Mouse (Mus musculus): ENCODE data around the gene Msh4. TPM values are rescaled to one million over a fixed set of nuclear protein-coding genes. Genes with fewer than 3 reads are reported as not detected.
"Not testable (repeated sequence)": the region's sequence is repeated elsewhere in the genome, so short reads cannot be mapped to it uniquely, and the experiment has no call there.

Msh4 gene
- polyA plus RNA-seq, 1 experiment from 2014 or later: 0.04 TPM

DNA sequence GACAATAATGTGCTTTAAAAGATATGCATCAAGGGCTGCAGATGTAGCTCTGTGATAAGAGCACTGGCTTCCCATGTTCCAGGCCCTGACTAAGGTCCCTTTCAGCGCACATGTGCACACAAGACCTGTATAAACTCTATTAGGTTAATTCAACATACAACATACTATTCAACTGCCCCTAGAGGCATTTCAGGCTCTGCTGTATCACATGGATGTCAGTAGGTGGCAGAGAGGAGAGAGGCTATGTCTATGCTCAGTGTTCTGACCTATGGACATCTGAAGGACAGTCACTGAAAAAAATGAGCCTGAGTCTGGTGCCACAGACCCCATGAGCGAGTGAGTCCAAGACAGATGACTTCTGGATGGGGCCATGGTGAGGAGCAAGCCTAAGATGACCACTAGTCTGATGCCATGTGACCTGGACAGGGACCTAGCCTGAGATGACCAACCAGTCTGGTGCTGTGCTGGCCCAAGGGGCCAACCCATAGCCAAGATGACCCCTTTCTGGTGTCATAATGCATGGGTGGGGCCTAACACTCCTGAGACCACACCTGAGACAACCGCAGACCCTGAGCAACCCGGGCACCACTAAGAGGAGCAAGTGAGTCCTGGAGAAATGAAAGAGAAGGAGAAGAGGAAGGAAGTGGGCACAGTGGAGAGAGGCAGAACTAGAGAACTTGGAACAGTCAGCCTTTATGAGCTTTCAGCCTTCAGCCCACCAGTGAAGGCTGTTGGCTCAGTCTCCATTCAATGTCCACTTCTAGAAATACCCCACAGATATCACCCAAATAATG lies 41.1 kb downstream of the Msh4 start:
- H3K27ac ChIP-seq (ENCODE audit: low read length): no peak overlapping the region
- H3K27me3 ChIP-seq (ENCODE audit: control insufficient read depth, insufficient read depth, low read depth, low read length): no peaks in the 10 kb centered on the region
- no peak overlapping the region for H3K4me2 ChIP-seq (ENCODE audit: low read depth, low read length)
- H3K9me3 ChIP-seq (replicated peaks; ENCODE audit: control insufficient read depth, low read length): no peaks in the 10 kb centered on the region
- no peaks in the 10 kb centered on the region for H3K36me3 ChIP-seq (ENCODE audit: control insufficient read depth, insufficient read depth)
- 42% methylated on average over 4 of the region's 4 CpGs for WGBS (ENCODE audit: insufficient replicate concordance)
- H3K9ac ChIP-seq (ENCODE audit: low read depth, low read length): no peak overlapping the region
- ATAC-seq (ENCODE audit: low read depth): peak; percentile 17
- H3K4me1 ChIP-seq (ENCODE audit: control insufficient read depth, low read depth, low read length): peaks cover 9% of the 10 kb centered on the region
- no peak overlapping the region for H3K4me3 ChIP-seq (ENCODE audit: low read depth, low read length)

GRCm38 (mm10) chr3:153863816-153864215 lies 42.1 kb downstream of the Msh4 start:
- H3K4me2 ChIP-seq (ENCODE audit: low read depth, low read length): no peak overlapping the region
- peaks cover 18% of the 10 kb centered on the region for H3K4me1 ChIP-seq (ENCODE audit: control insufficient read depth, low read depth, low read length)
- no peaks in the 10 kb centered on the region for H3K27me3 ChIP-seq (ENCODE audit: control insufficient read depth, insufficient read depth, low read depth, low read length)
- no peak overlapping the region for H3K4me3 ChIP-seq (ENCODE audit: low read depth, low read length)
- no peaks in the 10 kb centered on the region for H3K9me3 ChIP-seq (replicated peaks; ENCODE audit: control insufficient read depth, low read length)
- no peak overlapping the region for H3K9ac ChIP-seq (ENCODE audit: low read depth, low read length)
- ATAC-seq (ENCODE audit: low read depth): no peak
- no peak overlapping the region for H3K27ac ChIP-seq (ENCODE audit: low read length)
- no peaks in the 10 kb centered on the region for H3K36me3 ChIP-seq (ENCODE audit: control insufficient read depth, insufficient read depth)
- 40% methylated on average over 2 of the region's 2 CpGs for WGBS (ENCODE audit: insufficient replicate concordance)

- peaks cover 21% of the 10 kb centered on the region for H3K4me1 ChIP-seq (ENCODE audit: control insufficient read depth, low read depth, low read length)
- H3K27ac ChIP-seq (ENCODE audit: low read length): peak overlapping the region; percentile 67
- H3K9ac ChIP-seq (ENCODE audit: low read depth, low read length); H3K27me3 ChIP-seq (ENCODE audit: control insufficient read depth, insufficient read depth, low read depth, low read length); H3K36me3 ChIP-seq (ENCODE audit: control insufficient read depth, insufficient read depth); H3K4me3 ChIP-seq (ENCODE audit: low read depth, low read length); H3K9me3 ChIP-seq (replicated peaks; ENCODE audit: control insufficient read depth, low read length): not testable (repeated sequence)
- peak overlapping the region; percentile 20; the same call in 1 of the 2 replicates for H3K4me2 ChIP-seq (ENCODE audit: low read depth, low read length)
- 55% methylated on average over 8 of the region's 8 CpGs for WGBS (ENCODE audit: insufficient replicate concordance)
- ATAC-seq (ENCODE audit: low read depth): peak; percentile 85
Measured at GRCm38 (mm10) chr3:153860392-153860791, 45.5 kb downstream of the Msh4 start.

DNA sequence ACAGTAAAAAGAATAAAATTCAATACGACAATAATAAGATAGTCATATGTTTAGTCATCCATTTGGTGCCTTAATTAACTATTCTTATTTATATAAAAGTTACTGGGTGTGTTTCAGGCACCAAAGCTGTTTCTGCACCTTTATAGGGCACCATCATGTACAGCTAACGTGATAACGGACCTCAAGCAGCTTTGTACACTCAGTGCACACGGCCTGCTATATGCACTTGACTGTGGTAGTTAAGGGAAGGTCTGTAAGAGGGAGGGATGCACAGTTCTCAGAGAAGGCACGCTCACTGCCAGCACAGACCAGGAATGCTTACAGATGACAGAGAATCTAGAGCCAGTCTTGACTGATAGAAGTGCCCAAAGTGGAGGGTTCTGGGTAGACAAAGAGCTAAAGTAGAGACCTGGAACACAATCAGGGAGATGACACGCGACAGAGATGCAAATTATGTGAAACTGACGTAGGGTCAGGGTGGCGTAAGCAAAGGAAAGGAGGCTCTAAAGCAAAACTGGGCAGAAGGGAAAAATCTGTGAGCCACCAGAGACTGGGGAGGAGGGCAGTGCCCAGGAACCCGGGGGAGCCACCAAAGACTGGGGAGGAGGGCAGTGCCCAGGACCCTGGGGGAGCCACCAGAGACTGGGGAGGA lies 47.5 kb downstream of the Msh4 start:
- no peak overlapping the region for H3K4me3 ChIP-seq (ENCODE audit: low read depth, low read length)
- 69% methylated on average over 10 of the region's 10 CpGs for WGBS (ENCODE audit: insufficient replicate concordance)
- ATAC-seq (ENCODE audit: low read depth): no peak
- no peak overlapping the region for H3K9ac ChIP-seq (ENCODE audit: low read depth, low read length)
- H3K27ac ChIP-seq (ENCODE audit: low read length): no peak overlapping the region
- H3K9me3 ChIP-seq (replicated peaks; ENCODE audit: control insufficient read depth, low read length): no peaks in the 10 kb centered on the region
- H3K27me3 ChIP-seq (ENCODE audit: control insufficient read depth, insufficient read depth, low read depth, low read length): no peaks in the 10 kb centered on the region
- H3K4me1 ChIP-seq (ENCODE audit: control insufficient read depth, low read depth, low read length): peaks cover 22% of the 10 kb centered on the region
- no peaks in the 10 kb centered on the region for H3K36me3 ChIP-seq (ENCODE audit: control insufficient read depth, insufficient read depth)
- no peak overlapping the region for H3K4me2 ChIP-seq (ENCODE audit: low read depth, low read length)

DNA sequence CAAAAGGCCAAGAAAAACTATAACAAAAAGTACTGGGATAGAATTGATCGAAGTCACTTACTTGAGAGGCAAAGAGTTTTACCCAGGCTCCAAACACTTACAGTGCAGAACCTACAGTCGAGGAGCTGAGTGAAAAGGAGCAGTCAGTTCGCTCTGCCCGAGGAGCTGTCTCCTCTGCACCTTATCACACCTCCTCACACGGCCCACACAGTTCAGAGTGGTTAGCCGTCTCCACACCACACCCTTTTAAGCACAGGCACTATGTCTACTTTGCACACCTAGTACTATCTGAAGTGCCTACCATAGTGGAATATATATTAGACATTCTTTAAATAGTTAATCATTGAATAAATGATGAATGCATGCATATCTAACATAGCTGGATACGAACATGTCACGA lies 53.7 kb downstream of the Msh4 start:
- H3K4me2 ChIP-seq (ENCODE audit: low read depth, low read length): peak overlapping the region; percentile 59
- ATAC-seq (ENCODE audit: low read depth): peak; percentile 98
- peak overlapping the region; percentile 46 for H3K4me3 ChIP-seq (ENCODE audit: low read depth, low read length)
- no peaks in the 10 kb centered on the region for H3K36me3 ChIP-seq (ENCODE audit: control insufficient read depth, insufficient read depth)
- peaks cover 33% of the 10 kb centered on the region for H3K4me1 ChIP-seq (ENCODE audit: control insufficient read depth, low read depth, low read length)
- H3K27ac ChIP-seq (ENCODE audit: low read length): peak overlapping the region; percentile 82
- H3K27me3 ChIP-seq (ENCODE audit: control insufficient read depth, insufficient read depth, low read depth, low read length): no peaks in the 10 kb centered on the region
- 20% methylated on average over 8 of the region's 8 CpGs for WGBS (ENCODE audit: insufficient replicate concordance)
- no peaks in the 10 kb centered on the region for H3K9me3 ChIP-seq (replicated peaks; ENCODE audit: control insufficient read depth, low read length)
- H3K9ac ChIP-seq (ENCODE audit: low read depth, low read length): peak overlapping the region; percentile 48

DNA sequence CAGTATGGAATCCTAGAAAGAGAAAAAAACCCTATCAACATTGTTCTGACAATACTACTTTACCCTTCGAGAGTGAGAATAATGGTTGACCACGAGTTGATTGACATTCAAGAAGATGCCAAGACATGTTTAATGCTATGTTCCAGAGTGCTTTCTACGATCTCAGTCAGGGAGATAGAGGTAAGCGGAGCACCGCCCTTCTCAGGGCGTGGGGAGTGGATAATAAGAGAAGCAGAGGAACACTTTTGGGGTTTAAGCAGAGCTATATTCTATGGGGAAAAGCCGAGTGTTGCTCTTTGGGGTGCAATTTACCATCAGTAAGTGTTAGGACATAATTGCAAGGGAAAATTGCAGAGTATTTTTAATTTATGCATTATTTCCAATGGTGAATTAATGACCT lies 55.2 kb downstream of the Msh4 start:
- WGBS (ENCODE audit: insufficient replicate concordance): 22% methylated on average over 7 of the region's 7 CpGs
- Histone ChIP-seq H3K27ac (ENCODE audit: low read length) (peak overlapping the region; percentile 82), H3K36me3 (ENCODE audit: control insufficient read depth, insufficient read depth) (no peaks in the 10 kb centered on the region), H3K9me3 (replicated peaks; ENCODE audit: control insufficient read depth, low read length) (no peaks in the 10 kb centered on the region), H3K4me2 (ENCODE audit: low read depth, low read length) (peak overlapping the region; percentile 47), H3K27me3 (ENCODE audit: control insufficient read depth, insufficient read depth, low read depth, low read length) (no peaks in the 10 kb centered on the region), H3K9ac (ENCODE audit: low read depth, low read length) (peak overlapping the region; percentile 22), H3K4me1 (ENCODE audit: control insufficient read depth, low read depth, low read length) (peaks cover 46% of the 10 kb centered on the region), H3K4me3 (ENCODE audit: low read depth, low read length) (peak overlapping the region; percentile 30)
- peak; percentile 53 for ATAC-seq (ENCODE audit: low read depth)

DNA sequence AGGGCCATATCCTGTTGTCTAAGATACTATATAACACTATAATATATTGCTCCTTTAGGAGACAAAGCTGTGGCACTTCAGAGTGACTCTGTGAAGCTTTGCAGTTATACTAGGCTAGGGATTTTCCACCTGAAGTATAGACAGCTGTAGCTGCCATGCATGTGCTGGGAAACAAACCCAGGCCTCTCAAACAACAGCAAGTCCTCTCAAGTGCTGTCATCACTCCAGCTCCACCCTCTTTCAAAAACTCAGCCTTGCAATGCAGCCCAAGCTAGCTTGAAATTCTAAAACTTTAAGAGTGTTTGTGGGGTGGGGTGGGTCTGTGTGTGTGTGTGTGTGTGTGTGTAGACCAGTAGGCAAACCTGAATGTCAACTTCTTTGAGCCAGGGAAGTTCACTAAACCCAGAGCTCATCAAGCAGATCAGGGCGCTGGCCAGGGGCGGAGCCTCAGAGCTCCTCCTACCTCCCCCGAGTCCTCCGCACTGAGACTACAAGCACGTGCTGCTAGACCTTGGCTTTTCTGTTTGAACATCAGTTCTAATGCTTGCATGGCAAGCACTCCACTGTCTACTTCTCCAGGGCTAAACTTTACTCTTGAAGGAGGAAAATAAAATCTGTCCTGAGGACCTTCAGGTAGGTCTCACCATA lies 56.4 kb downstream of the Msh4 start:
- Histone ChIP-seq H3K9ac (ENCODE audit: low read depth, low read length) (peak overlapping the region; percentile 35), H3K4me1 (ENCODE audit: control insufficient read depth, low read depth, low read length) (peaks cover 46% of the 10 kb centered on the region), H3K36me3 (ENCODE audit: control insufficient read depth, insufficient read depth) (no peaks in the 10 kb centered on the region), H3K9me3 (replicated peaks; ENCODE audit: control insufficient read depth, low read length) (no peaks in the 10 kb centered on the region), H3K27me3 (ENCODE audit: control insufficient read depth, insufficient read depth, low read depth, low read length) (no peaks in the 10 kb centered on the region), H3K27ac (ENCODE audit: low read length) (peak overlapping the region; percentile 82), H3K4me2 (ENCODE audit: low read depth, low read length) (peak overlapping the region; percentile 47), H3K4me3 (ENCODE audit: low read depth, low read length) (peak overlapping the region; percentile 12)
- 3% methylated on average over 5 of the region's 5 CpGs for WGBS (ENCODE audit: insufficient replicate concordance)
- ATAC-seq (ENCODE audit: low read depth): peak; percentile 63

- H3K4me2 ChIP-seq (ENCODE audit: low read depth, low read length): no peak overlapping the region
- H3K27me3 ChIP-seq (ENCODE audit: control insufficient read depth, insufficient read depth, low read depth, low read length): no peaks in the 10 kb centered on the region
- ATAC-seq (ENCODE audit: low read depth): no peak
- H3K4me1 ChIP-seq (ENCODE audit: control insufficient read depth, low read depth, low read length): peaks cover 34% of the 10 kb centered on the region
- no peak overlapping the region for H3K27ac ChIP-seq (ENCODE audit: low read length)
- no peak overlapping the region for H3K4me3 ChIP-seq (ENCODE audit: low read depth, low read length)
- 43% methylated on average over 7 of the region's 7 CpGs for WGBS (ENCODE audit: insufficient replicate concordance)
- no peaks in the 10 kb centered on the region for H3K36me3 ChIP-seq (ENCODE audit: control insufficient read depth, insufficient read depth)
- H3K9ac ChIP-seq (ENCODE audit: low read depth, low read length): no peak overlapping the region
- no peaks in the 10 kb centered on the region for H3K9me3 ChIP-seq (replicated peaks; ENCODE audit: control insufficient read depth, low read length)
Measured at GRCm38 (mm10) chr3:153847207-153847733, 58.7 kb downstream of the Msh4 start.
